Mouse (Mus musculus) lung, postnatal 0 days (tissue): ENCODE data around the gene Rasal1.

Experiments used
- CTCF ChIP-seq: IDR thresholded peaks from 2 replicates; pipeline ENCODE4 v1.5.1; 2016; ENCODE audit warnings: antibody characterized with exemption, mild to moderate bottlenecking
- EP300 ChIP-seq: IDR thresholded peaks from 2 replicates; pipeline ENCODE4 v1.6.1; 2016; ENCODE audit warnings: antibody characterized with exemption, mild to moderate bottlenecking, control low read depth

DNA sequence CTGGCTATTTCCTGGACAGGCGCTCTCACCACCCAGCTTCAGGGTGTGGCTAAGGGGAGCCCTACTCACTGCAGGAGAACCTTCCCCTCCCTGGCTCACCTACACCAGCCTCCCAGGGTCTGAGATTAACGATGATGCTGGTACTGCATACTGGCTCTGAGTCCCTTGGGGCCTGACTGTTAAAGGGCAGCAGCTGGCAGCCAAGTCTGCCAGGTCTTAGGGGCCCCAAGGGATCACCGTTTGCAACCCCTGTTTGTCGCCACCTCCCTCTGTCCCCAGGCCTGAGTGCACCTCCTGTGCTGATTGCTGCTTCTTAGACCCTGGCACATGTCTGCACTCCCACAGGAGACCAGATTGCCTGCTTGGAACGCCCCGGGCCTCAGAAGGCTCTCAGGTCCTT lies 55.8 kb downstream of the Rasal1 start:
- TF ChIP-seq CTCF (no peak), EP300 (no peak)
